Mouse (Mus musculus) gastrocnemius, postnatal 10 days (tissue): Measurements from ENCODE around the gene Tnfaip8l2. TPM values are rescaled to one million over a fixed set of nuclear protein-coding genes. Genes with fewer than 3 reads are reported as not detected.
A peak's percentile ranks its signal among the peaks of the same experiment; 100 is the strongest.

Experiments
- DNase-seq: peaks from one replicate; pipeline ENCODE4 v3.0.0; 2021; ENCODE audit warnings: mixed read lengths
- long read RNA-seq, 2 experiments: library from polyadenylated mRNA; stranded (forward); transcript quantifications; one replicate each; pipeline ENCODE4 v2.0.0; 2021
- total RNA-seq, 2 experiments: library from RNA; stranded (reverse); gene quantifications; 2 replicates each; pipeline ENCODE4 v1.2.3; 2021

The Tnfaip8l2 gene
- total RNA-seq, result 1 to 10 TPM; 1.8 to 2.3 TPM
- long read RNA-seq, experiment 1, partial matches to known transcripts, result 0 of 1 reads
- long read RNA-seq, experiment 1, other reads (novel, unspliced or antisense), result 1 of 1 reads
- long read RNA-seq, experiment 2, partial matches to known transcripts, result 0 of 2 reads
- long read RNA-seq, experiment 2, other reads (novel, unspliced or antisense), result 0 of 2 reads

DNA sequence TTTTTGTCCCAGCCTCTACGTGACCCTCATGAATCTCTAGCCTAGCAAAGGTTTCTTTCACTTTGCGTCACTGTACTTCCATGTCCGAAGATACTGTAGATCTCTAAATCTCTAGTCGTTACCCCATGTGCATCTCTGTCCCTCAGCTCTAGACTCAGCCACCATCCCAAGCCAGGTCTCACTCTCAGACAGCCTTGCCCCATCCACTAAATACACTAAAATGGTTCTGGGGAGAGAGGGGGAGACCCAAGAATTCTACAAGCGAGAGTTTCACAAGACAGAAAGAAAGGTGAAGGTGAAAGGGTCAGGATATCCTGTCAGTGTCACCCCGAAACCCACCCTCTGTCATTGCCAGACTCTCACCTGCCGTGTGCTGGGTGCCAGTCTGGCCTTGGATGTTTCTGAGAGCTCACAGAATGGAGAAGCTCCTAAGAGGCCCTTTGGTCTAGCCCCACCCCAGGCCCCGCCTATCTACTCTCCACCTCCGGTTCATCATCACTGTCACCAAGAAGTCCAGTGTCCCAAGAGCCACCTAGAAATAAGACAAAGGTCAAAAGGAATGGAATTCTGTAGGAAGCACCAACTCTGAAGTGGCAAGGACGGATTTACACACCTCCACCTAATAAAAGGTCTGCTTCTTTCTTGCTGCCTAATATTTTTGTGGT is at the start of gene Tnfaip8l2:
Tnfaip8l2 (minus strand) TSS at position 409 of the 665 bp plus-strand sequence.
- no peak for DNase-seq

DNA sequence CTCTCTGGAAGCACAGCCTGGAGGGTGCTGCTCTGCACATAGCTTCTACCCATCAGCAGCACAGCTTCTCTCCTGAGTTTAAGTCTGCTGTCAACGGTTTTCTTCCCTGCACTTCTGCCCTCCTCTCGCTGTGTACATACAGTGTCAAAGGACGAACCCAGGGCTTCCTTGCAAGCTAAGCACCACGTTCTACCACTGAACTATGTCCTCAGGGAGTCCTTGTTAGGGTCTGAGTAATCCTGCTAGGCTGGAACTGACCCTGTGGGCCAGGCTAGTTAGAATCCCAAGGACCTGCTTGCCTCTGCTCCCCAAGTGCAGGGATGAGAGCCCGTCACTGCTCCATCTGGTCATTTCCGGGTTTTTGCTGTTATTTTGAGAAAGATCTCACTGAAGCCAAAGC is 44.7 kb upstream of the Tnfaip8l2 start:
- no peak for DNase-seq

DNA sequence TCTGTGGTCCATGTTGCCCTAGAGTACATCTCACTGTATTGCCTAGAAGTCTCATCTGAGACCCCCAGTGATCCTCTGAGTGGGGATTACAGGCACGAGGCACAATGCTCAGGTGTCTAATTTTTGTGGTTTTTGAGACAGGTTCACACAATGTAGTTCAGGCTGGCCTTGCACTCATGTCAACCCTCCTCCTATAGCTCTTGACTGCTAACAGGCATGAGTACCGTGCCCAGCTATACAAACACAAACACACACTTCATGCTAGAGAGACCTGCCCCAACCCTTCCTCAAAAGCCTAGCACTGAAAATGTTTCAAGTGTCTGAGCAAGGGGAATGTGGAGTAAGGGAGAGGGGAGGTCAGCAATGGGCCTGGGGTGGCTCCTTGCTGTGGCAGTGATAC is 43.9 kb upstream of the Tnfaip8l2 start:
- no peak for DNase-seq

DNA sequence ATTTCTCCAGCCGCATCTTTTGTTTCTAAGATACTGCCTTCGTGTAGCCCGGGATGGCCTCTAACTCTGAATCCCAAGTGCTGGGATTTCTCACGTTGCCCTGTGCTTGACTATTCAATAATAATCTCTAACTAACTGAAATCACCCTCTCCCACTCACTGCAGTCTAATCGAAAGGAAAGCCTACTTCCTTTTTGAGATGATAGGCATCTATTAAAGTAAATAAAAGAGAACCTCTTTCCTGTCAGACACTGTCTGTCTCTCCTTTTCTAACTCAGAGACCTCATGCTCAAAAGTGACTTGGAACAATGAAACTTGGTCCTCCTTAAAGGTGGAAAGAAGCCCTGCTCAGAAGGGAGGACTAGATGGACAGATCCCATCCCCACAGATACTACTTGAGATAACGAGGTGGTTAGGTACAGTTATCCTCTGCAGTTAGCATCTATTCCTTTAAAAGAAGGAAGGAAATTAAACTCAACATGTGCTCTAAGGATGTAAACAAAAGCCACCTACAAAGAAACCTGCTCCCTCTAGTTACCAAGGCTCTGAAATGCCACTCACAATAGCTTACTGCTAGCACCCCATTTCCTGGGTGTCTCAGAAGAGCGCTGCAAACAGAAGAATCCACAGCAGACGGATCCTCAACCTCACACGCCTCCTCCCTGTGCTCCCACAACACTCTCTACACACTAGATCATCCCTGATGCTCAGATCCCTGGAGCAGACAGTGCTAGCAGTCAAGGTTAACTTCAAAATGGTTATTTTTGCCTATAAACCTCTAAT is 42.8 kb upstream of the Tnfaip8l2 start:
- no peak for DNase-seq

DNA sequence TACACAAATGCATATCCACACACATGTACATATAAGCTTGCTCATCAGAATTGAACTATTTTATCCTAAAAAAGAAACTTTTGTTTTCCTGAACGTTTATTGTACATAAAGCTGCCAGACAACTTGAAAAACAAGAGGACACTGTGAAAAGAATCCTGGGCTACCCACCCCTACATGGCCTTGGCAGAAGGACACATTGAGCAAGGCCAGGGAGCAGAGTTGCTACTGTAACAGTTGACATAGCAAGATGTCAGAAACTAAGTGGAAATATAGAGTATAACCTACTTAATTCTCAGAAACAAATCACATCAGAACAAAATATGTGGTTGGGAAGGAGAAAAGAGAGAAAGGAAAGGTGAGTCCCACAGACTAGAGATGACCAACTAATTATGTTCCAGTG is 39.7 kb upstream of the Tnfaip8l2 start:
- DNase-seq, result no peak

DNA sequence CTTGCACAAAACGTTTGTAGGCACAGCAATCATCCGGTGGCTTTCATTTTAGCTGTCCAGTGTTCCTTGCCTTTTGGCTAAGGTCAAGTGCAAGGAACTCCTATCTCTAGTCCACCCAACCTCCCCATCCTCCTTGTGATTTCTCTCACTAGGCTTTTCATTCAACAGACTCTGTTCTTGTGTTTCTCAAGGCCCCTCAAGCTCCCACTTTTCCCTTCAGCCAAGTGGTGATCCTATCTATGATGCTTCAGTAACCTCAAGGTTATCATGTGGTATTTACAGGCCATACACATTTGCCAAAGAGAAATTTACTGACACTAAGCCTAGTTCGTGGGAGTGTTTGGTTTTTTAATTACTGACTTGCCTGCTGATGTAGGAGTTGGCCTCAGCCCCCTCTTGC is 37.7 kb upstream of the Tnfaip8l2 start:
- DNase-seq, result no peak

DNA sequence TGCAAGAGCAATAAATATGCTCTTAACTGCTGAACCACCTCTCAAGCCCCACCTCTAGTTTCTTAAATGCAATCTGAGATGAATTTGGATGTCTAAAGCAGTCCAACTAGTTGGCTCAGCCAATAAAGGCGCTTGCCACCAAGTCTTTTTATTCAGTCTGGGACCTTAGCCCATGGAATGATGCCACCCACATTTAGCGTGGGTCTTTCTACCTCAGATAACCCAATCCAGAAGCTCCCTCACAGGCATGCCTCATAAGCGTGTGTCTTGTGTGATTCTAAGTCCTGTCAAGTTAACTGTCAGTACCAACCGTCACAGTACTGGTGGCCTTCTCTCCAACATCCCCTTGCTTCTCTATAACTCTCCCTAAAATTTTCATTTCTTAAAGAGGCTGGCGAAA is 36.8 kb upstream of the Tnfaip8l2 start:
- no peak for DNase-seq

DNA sequence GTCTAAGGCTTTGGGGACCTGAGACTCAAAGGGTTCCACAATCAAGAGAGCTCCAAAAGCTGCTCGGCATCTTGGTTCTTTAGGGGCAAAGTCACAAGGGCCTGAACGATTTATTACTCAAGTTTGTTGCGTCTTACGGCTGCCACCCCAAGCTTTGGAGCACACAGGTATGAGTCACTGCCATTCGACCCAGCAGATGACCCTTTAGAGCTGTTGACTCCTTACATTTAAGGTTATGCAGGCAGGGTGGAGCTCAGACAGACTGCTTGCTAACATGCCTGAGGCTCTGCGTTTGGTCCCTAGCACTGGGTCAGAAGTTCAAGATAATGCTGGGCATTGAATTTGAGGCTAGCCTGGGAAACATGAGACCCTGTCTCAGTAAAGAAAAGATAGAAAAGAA is 35.4 kb upstream of the Tnfaip8l2 start:
- no peak for DNase-seq

DNA sequence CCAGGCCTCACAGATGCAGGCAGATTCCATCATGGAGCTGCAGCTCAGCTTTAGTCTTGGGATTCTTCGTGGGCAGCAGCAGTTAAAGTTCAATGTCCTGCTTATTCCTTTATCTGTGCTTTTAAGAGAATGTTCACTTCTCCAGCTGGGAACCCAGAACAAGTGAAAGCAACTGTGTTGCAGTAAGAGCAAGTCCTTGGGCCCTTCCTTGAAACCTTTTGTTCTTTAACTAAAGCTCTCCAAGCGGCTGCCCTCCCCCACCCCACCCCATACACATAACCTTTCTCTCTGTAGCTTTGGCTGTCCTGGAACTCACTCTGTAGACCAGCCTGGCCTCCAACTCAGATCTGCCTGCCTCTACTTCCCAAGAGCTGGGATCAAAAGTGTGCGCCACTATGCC is 34.3 kb upstream of the Tnfaip8l2 start:
- DNase-seq, result no peak

DNA sequence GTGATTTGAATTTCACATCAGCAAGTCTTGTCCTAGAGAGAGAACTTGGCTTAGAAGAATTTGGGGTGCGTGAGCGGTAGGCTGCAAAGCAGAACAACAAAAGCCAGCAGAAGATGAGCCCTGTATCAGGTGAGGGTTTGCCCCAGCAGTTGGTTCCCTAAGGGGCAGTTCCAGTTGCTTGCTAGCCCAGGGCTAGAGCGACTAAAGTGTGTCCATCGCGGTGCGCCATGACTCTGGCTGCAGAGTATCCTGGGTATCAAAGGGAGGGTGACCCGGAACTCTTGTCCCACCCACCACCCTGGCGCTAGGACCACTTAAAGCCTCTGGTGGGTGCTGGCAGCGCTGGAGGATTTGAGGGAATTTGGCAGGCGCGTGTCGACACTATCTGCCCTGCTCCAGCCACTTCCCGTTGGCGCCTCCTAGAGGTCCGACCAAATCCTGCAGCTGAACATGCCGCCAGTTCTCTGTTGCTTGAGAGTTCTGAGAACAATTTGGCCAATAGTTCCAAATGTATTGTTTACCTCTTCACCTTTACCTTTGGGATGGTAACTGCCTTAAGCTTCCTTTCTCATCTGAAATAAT is 31.9 kb upstream of the Tnfaip8l2 start:
- DNase-seq, result peak; percentile 90

DNA sequence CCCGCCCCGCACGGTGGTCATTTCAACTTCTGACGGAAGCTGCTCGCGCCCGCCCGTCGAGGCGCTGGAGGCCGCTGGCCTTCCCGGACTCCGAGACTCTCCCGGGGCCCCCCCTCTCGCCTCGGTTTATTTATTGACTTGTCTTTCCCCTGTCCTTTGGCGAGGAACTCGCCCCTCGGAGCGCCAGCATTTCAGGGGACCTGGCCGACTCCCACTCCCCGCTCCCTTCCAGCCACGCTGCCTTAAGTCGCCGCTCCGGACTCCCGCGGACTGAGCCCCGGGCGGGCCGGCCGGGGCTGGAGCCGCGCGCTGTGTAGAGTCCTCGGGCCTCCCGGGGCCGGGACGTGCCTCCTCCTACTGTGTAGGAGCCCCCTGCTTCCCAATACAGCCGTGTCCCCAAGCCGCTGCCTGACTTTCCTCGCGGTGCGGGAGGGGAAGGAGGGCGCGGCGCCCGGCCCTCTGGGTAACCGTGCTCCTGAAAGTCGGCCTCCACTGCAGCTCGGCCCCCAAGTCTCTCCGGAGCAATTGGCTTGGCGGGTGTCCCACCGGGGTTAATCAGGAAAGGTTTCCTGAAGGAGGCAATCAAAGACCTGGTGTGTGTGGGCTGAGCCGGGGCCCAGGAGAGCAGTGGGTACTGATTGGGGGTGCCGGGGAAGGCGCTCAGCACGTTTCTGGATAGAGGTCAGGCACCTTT is 31.2 kb upstream of the Tnfaip8l2 start:
- DNase-seq, result peak; percentile 56

DNA sequence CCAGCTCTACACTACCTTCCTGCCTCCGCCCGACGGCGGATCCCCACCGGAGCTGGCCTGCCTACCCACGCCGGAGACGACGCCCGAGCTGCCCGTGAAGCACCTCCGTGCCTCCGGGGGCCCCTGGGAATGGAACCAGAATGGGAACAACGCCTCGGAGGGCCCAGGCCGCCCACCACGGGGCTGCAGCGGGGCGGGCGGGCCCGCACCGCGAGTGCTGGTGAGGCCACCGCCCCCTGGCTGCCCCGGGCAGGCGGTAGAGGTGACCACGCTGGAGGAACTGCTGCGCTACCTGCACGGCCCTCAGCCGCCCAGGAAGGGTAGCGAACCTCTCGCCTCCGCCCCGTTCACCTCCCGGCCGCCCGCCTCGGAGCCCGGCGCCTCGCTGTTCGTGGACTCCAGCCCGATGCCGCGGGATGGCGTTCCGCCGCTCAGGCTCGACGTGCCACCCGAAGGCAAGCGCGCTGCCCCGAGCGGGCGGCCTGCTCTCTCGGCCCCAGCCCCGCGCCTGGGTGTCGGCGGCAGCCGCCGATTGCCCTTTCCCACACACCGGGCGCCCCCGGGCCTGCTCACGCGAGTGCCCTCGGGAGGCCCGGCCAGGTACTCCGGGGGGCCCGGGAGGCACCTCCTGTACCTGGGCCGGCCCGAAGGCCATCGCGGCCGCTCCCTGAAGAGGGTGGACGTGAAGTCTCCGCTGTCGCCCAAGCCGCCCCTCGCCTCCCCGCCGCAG is 30.5 kb upstream of the Tnfaip8l2 start:
- DNase-seq, result peak; percentile 30

DNA sequence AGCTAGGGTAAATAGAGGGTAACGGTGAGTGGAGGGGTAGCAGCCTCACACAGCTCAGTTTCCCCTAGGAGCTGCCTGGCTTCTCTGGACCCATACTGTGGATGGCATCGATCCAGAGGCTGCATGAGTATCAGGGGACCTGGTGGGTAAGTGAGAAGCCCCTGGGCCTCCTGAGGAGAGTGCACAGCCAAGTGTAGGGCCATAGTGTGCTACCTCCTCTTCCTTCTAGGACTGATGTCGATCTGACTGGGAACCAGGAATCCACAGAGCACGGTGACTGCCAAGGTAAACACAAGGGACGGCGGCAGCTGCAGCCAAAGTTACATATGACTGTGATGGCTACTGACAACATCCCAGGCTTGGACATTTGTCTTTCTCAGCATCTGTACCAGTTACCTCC is 28.9 kb upstream of the Tnfaip8l2 start:
- DNase-seq, result no peak

DNA sequence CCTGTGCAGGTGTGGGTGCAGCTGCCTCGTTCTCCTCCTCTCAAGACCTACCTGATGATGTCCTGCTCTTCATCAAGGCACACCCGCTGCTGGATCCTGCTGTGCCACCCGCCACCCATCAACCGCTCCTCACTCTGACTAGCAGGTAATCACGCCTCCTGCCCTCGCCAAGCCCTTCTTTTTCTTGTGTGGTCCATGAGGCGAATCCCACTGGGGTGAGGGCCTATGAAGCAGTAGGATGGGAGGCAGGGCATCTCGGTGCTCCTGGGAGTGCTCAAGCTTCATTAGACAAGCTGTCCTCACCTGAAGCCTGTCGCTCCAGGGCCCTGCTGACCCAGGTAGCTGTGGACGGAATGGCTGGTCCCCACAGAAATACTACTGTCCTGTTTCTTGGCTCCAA is 27.8 kb upstream of the Tnfaip8l2 start:
- DNase-seq, result no peak

DNA sequence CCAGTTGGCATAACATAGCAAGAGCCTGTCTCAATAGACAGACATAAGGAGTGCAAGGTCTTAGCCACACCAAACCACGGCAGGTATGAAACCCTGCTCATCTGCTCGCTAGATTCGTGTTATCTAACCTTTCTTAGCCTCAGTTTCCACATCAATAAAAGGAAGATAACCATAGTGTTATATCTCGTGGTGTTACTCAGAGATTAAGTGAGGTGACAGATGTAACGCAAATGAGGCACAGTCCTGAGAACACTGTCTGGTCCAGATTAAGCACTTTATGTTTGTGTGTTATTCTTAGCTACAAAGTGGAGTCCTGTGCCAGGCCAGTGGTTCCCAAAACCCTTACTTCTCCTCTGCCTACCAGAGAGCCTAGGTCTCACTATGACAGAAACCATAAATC is 22.7 kb upstream of the Tnfaip8l2 start:
- DNase-seq, result no peak

DNA sequence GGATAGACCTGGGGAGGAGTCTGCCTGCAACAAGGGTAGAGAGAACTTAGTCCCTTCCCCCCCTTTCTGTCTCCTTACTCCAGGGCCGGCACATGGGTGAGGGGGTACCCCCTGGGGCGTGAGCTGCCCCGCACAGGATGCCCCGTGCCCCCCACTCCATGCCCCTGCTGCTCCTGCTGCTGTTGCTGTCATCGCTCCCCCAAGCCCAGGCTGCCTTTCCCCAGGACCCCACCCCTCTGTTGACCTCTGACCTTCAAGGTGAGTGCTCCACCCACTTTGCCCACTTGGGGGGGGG is 22.0 kb upstream of the Tnfaip8l2 start:
- no peak for DNase-seq

DNA sequence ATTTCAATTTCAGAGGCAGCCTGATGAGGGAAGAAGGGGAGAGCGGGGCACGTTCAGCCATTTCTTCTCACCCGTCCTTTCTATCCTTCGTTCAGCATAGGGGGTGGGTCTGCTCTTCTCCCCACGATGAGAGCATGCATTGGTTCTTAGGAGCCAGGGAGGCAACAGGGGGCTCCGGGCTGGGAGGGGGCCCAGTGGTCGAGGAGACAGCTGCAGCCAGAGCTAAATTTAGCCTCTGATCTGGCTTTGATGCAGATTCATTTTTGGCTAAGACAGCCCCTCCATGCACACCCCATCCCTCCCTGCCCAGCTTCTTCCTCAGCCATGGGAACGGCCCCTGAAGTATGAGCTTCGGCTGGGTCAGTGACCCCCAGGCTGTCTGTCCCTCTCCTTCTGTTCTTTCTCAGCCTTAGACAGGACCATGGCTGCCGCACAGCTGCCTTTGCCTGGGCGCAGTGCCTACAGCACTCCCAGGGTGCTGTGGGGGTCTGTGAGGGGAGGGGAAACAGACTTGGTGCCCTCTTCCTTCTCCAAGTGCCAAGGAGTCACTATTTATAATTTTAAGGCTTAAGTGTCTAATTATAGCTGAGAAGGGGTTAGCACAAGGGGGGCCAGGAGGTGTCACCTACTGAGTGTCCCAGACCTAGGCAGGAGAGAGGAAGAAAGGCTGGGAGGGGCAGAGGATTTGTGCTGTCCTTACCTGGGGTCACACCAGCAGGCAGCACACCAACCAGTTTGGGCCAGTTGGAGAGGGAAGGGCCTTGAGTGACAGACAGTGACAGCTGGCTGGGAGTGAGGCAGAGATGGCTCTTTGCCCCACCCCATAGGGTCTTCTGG is 21.5 kb upstream of the Tnfaip8l2 start:
- peak; percentile 76 for DNase-seq

DNA sequence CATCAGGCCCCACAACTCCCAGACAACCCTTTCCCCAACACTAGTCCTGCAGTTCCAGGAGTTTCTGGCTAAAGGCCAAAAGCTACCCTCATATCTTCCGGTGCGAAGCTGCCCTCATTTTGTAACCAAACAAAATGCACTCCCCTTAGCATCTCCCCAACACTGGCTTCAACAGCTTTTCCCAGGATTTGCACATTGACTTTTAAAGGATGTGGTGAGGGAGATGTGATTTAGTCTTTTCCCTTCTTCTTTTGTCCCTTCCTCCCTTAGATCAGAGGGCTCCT is 20.1 kb upstream of the Tnfaip8l2 start:
- no peak for DNase-seq

DNA sequence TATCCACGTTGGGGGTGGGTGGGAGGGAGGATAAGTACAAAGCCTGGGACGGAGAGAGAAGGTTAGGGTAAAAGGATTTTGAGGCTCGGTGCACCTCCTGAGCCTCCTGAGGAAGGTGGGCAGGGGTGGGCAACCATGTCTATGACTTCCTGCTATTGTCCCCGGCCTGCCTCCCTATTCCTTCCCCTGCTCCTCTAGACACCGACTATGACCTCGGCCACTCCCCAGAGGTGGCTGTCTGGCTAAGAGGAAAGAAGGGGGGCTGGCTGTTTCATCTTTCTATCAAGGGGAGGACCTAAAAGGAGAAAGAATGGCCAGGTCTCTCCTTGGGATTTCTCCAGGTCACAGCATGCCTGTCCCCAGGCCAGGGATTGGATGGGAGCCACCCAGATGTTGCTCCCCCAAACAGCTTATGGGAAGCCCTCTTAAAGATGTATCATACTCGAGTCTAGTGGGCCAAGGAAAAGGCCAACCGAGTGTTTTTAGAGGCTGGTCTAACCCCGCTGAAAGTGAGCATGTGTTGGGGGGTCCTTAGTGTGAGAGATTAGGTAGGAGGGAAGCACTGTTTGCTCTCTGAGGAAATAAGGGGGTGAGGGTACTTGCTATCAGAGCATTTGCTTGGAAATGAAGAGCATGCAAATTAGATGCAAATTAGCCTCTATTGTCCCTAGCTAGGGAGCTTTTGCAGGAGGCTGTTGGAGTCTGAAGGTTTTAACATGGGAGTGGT is 19.6 kb upstream of the Tnfaip8l2 start:
- no peak for DNase-seq

DNA sequence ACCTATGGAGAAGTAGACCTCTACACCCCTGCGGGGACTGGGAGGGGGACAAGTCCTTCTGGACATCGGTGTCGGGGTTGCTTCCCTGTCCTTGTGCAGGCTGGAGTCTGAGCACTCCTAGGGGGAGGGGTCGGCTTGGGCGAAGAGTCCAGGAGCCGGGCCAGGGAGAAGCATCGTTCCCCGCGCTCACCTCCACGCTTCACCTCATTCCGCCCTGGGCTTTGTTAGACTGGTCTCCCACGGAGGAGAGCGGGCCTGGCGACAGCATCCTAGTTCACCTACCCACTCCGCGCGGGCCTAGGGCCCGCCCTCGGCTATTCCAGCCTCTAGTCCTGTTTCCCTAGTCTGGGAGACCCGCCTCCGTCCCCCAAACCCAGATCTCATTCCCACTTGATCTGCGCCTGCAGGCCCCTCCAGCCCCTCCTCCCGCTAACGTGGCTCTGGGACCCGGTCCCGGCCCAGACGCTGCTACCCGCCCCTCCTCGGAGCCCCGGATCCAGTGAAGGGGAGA is 18.9 kb upstream of the Tnfaip8l2 start:
- peak; percentile 58 for DNase-seq
